8 mouse cellular contexts compared by ENCODE assay signal in the genomic region with DNA sequence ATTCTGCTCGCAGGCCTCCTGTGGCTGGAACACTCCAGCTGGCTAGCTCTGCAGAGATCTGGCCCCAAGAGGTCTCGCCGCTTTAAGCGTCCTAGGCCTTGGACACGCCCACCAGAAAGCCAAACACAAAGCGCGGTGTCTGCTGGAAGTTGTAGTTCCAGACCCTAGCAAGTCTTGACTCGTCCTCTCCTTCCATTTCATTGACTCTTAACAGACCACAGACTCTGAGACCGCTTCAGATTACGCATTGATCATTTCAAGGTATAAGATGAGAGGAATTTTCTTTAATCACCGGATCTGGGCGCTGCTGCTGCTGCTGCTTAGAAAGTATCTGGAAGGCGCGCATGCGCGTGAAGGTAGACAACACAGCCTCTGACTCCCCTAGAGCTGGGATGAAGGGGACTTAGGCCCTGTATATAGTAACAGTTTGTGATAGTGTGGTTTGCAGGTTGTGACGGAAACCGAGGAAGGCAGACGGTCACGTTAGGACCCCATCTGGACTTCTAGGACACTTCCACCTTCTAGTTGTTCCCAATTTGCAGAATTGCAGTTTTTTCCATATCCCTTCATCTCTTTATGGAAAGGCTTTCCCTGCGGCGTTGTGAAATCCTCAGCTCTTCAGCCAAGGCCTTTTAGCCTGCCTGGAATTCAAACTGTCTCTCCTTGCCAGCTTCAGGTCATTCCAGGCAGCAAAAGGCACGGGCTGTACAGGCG. TPM values are rescaled to one million over a fixed set of nuclear protein-coding genes. Genes with fewer than 3 reads are reported as not detected.
DNase-seq lines count a peak whose midpoint lies in the region; ATAC-seq lines count a peak whose summit lies in the region.

No protein-coding gene starts in this region.

- 0 out of 2 replicates have a peak overlapping the region, but pooled peaks have one; percentile 11 for H3K9ac ChIP-seq in intestine, embryonic 14.5 days (ENCODE audit: low read length)

- peak overlapping the region; percentile 39 for H3K4me3 ChIP-seq in intestine, embryonic 14.5 days (ENCODE audit: low read depth, low read length)

- WGBS in intestine, embryonic 14.5 days: 20% methylated on average over 24 of the region's 24 CpGs

- no peaks in the 10 kb centered on the region for H3K4me1 ChIP-seq in intestine, embryonic 14.5 days (replicated peaks; ENCODE audit: control insufficient read depth, insufficient read depth, low read length)

- H3K36me3 ChIP-seq in intestine, embryonic 14.5 days (ENCODE audit: control insufficient read depth, insufficient read depth, low read length): no peaks in the 10 kb centered on the region

- no peaks in the 10 kb centered on the region for H3K27me3 ChIP-seq in intestine, embryonic 14.5 days (replicated peaks; ENCODE audit: control insufficient read depth, insufficient read depth, low read length)

- H3K27ac ChIP-seq in intestine, embryonic 14.5 days (ENCODE audit: low read depth): no peak overlapping the region

- H3K4me2 ChIP-seq in intestine, embryonic 14.5 days (ENCODE audit: low read length): peak overlapping the region; percentile 47

- intact Hi-C loops in gastrocnemius, postnatal 36 days (cut with DNase I): loop anchor here (2.0 to 10.0 kb wide), 2 partner anchors 37 to 81 kb away; a partner anchor contains a TSS
- intact Hi-C loops in left cerebral cortex, postnatal 10 days (cut with DNase I): loop anchor here (5.0 kb wide), 1 partner anchor 39 kb away; a partner anchor contains a TSS

- peak; percentile 93 for ATAC-seq in intestine, embryonic 14.5 days (replicated peaks; ENCODE audit: low FRiP score, low TSS enrichment, low read depth)
- peak; percentile 98 for ATAC-seq in megakaryocyte progenitor cell, adult 5-6 weeks (replicated peaks; ENCODE audit: poor library complexity)

- no peaks in the 10 kb centered on the region for H3K9me3 ChIP-seq in intestine, embryonic 14.5 days (ENCODE audit: control insufficient read depth, low read length)

- peak; percentile 89 for DNase-seq in adrenal gland, adult 8-10 months
- DNase-seq in embryo, embryonic 9.5 days (ENCODE audit: extremely low spot score): peak; percentile 85
- DNase-seq in gastrocnemius, postnatal 36 days: peak; percentile 78 to 88
- DNase-seq in intestine, embryonic 14.5 days (ENCODE audit: low spot score): peak; percentile 88
- peak; percentile 89 to 94 for DNase-seq in left cerebral cortex, postnatal 10 days (ENCODE audit: extremely low spot score in 1 of 2, low spot score in 2 of 2)
- peak; percentile 94 to 95 for DNase-seq in right cerebral cortex, postnatal 10 days (ENCODE audit: low spot score in 2 of 2)
- DNase-seq in urinary bladder, postnatal 14 days (ENCODE audit: low spot score): peak; percentile 93

RNA-seq across cellular contexts. Expression of a gene that starts 36.5 kb away (rescaled TPM):
- total RNA-seq in adrenal gland, adult 8-10 months (2022): 100 to 1,000 TPM; 145 to 233 (median 191) TPM
- 1 to 10 TPM; 6.3 to 7.2 TPM for total RNA-seq in gastrocnemius, postnatal 36 days (2021)
- 4.4 and 5.1 TPM in 2 replicates for polyA plus RNA-seq in intestine, embryonic 14.5 days (2014; fragmentation: Nextera tagmentation; extraction: Ambion mirVana)
- 10 to 100 TPM; 30.1 to 30.2 TPM for total RNA-seq in left cerebral cortex, postnatal 10 days (2021)
- total RNA-seq in megakaryocyte progenitor cell, adult 5-6 weeks (2015): 1.2 and 1.8 TPM in 2 replicates
- total RNA-seq in megakaryocyte progenitor cell, adult 5-6 weeks (2017): 1.8 and 1.9 TPM in 2 replicates

Comparison
In these comparisons a context has a peak if more than half of its experiments do, and no peak if none do; other contexts are left out.
1. RNA of a gene that starts 36.5 kb away (total RNA-seq): 145 to 233 TPM in adrenal gland, adult 8-10 months; 30.1 to 30.2 TPM in left cerebral cortex, postnatal 10 days, 6.3 to 7.2 TPM in gastrocnemius, postnatal 36 days and 1.2 to 1.9 TPM in megakaryocyte progenitor cell, adult 5-6 weeks; every median in the first group is over 4 times any median in the second.
2. Peak in every context shown above with its lines, with median percentiles within 50 percentile points of each other: DNase-seq.